Mouse (Mus musculus) induced T-regulatory cell, adult 2 months (primary cell): Measurements from ENCODE around the gene Fsip1.

ENCODE experiments used
- DNase-seq: peaks from one replicate; pipeline ENCODE4 v3.0.0-alpha.2; 2012; ENCODE audit warnings: low read depth

Fsip1 gene

DNA sequence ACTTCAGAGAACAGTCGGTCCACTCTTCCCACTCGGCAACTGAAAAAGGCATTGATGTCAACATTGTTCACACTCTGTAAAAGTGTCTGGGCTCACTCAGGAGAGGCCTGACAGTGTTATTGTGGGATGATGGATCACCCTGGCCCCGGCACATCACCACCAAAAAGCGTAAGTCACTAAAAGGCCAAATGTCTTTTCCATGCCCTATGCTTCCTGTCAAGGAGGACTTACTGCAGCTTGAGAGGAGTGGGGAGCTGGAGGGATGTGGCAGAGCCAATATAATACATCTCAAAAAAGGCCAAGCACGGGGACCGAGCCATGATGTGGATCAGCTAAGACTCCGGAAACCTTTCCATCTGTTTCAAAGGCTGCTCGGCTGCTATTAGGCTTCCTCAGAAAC, 2.2 kb downstream of the Fsip1 start:
- DNase-seq = no peak

GRCm38 (mm10) chr2:118248966-118249365, 7.8 kb downstream of the Fsip1 start:
- no peak for DNase-seq

GRCm38 (mm10) chr2:118248016-118248415, 8.8 kb downstream of the Fsip1 start:
- no peak for DNase-seq

- DNase-seq = peak; percentile 79
These were observed 10.9 kb downstream of the Fsip1 start for GRCm38 (mm10) chr2:118245914-118246313.

GRCm38 (mm10) chr2:118236196-118236595, 20.6 kb downstream of the Fsip1 start:
- no peak for DNase-seq

- DNase-seq = no peak
These were observed 21.2 kb downstream of the Fsip1 start for GRCm38 (mm10) chr2:118235614-118236013.

- no peak for DNase-seq
These were observed 26.2 kb downstream of the Fsip1 start for GRCm38 (mm10) chr2:118230544-118230943.

DNA sequence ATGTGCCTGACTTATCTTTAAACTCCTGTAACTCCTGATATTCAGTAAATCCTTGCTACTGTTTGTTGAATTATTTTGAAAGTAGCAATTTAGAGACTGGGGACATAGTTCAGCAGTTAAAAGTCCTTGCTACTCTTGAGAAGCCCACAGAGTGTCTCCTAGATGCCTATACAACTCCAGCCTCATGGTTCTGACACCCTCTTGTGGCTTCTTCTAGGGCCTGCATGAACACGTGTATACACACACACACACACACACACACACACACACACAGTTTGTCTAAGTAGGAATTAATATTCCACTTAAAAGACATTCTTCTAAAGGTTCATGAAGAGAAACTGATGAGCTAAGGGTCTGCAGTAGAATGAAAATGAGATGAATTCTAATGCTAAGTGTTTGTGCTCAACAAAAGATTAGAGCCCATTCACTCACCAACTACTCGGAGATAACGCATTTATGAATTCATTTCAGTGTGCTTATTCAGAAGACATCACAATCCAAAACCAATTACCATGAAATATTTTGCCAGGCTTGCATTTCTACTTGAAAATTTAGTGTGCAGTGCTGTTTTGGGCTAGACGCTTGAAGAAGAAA, 28.2 kb downstream of the Fsip1 start:
- no peak for DNase-seq

- no peak for DNase-seq
These were observed 31.3 kb downstream of the Fsip1 start for GRCm38 (mm10) chr2:118225316-118226041.

GRCm38 (mm10) chr2:118217993-118218595, 38.7 kb downstream of the Fsip1 start:
- DNase-seq = no peak

DNA sequence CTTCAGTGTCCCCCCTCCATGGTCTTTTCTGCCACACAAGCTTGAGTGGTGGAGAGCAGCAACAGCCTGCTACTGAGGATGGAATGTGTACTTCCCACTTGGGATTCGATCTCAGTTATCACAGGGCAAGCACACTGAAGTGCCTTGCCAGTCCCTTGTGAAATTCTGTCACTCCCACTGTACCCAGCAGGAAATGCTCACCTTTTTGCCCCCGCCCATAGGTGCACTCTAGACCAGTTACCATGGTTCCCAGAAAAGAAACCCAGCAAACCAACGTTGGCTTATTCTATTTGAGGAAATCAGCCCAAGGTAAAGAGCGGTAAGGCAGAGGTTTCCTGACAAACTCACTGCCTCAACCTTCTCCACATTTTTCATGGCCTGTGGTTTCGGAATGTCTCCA, 47.1 kb downstream of the Fsip1 start:
- no peak for DNase-seq

- no peak for DNase-seq
These were observed 48.1 kb downstream of the Fsip1 start for GRCm38 (mm10) chr2:118208651-118209050.

- DNase-seq = no peak
These were observed 50.7 kb downstream of the Fsip1 start for GRCm38 (mm10) chr2:118205991-118206585.

DNA sequence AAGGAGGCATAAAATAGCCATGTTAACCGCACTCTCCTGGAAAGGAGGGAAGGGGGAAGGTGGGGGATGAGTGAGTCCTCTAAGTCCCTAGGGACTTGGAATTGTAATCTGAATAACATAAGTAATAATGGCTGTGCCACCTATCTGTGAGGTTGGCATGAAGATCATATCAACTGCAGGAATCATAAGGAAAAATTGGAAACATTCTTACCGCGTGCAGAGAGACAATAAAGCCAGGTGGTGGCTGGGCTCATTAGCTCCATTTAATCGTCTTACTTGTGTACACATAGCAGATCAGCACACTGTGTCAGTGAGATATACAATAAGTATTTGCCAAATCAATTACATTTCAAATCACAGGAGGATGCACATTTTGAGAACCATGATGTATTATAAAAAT, 52.1 kb downstream of the Fsip1 start:
- no peak for DNase-seq

- DNase-seq = no peak
These were observed 52.9 kb downstream of the Fsip1 start for GRCm38 (mm10) chr2:118203739-118204461.

DNA sequence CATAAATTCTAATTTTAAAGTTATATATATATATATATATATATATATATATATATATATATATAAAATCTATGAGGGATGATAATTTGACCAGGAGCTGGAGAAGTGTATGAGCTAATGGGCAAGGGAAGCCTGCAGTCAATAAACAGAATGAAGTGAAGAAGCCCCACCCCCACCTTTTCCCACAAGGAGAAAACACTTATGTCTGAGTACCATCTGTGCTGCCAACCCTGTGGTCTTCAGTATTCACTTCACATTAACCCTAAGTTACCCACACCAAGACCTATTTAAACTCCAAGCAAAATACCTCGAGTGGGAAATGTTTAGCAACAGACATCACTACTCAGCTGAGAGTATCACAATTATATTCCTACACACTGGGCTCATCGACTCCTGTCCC, 53.8 kb downstream of the Fsip1 start:
- no peak for DNase-seq

- DNase-seq = no peak
These were observed 54.8 kb downstream of the Fsip1 start for GRCm38 (mm10) chr2:118201983-118202382.

DNA sequence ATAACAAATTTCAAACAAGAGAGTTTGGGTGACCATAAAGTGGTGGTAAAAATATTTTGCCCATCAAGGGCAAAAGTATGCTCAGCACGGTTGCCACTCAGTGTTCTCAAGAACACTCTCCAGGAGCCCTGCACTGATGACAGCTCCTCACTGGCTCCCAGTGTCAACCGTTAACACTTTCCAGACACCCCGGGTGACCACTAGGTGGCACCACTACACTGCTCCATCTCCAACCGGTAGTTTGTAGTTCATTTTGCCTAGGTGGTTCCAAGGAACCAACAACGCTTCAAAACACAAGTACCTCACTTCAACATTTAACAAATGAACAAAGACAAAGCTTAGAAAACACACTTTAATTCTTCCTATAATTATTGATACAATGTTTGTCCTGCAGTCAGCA, 56.9 kb downstream of the Fsip1 start:
- peak; percentile 70 for DNase-seq

DNA sequence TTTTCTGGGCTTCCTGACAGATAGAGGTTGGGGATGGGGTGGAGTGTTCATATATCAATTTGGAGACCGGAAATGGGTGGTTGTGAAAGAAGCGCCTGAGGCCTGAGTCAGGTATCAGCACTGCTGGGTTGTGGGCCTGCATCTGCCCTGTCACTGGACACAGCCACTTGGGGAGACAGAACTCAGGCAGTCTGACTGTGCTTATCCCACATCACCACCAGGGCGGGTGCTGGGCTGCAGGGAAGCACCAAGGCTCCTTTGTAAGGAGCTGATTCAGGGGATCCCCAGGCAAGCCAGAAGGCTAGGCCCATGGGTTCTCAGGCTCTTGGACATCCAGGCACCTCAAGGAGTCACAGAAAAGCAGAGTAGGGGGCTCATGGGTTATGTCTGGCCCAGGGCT, 59.8 kb downstream of the Fsip1 start:
- no peak for DNase-seq

DNA sequence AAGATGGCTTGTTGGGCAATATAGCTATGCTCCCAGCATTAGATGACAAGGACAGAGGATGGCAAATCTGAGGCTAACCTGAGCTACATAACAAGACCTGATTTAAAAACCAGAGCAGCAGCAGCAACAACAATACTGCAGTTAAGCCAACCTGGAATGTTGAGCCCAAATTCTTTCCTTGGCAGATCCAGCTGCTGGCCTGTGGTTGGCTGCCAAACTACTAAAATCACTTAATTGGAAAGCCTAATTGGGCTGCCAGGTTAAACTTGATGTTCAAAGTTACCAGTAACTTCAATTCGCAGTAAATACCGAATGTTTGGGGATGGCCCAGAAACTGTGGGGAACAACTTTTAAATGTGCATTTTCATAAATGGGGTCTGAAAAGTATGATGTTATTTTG, 74.6 kb downstream of the Fsip1 start:
- no peak for DNase-seq

DNA sequence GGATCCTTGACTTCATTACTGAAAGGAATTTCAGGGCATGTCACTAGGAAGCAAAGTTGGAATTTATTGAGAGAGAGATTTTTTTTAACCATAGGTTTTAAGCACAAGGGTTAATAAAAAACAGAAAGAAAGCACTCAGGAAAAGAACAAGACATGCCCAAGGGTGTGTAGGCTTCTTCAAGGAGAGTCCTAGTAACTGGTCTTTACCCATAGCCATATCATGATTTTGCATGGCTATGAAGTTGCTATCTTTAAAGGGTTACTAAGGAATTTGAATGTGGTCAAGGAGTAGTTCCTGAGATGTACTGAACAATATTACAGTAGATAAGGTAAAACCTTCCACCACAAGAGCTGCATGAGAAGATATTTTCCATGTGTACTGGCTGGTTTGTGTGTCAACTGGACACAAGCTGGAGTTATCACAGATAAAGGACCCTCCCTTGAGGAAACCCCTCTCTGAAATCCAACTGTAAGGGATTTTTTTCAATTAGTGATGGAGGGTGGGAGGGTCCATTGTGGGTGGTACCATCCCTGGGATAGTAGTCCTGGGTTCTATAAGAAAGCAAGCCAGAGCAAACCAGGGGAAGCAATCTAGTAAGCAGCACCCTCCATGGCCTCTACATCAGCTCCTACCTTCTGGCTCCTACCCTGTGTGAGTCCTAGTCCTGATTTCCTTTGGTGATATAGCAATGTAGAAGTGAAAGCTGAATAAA, 76.7 kb downstream of the Fsip1 start:
- no peak for DNase-seq

- DNase-seq = no peak
These were observed 77.3 kb downstream of the Fsip1 start for GRCm38 (mm10) chr2:118179472-118179871.
